Mouse (Mus musculus) heart, adult 2 months (tissue): ENCODE measurements at regions not wholly inside any gene's neighbourhood (a gene's known extent, or its start where the extent isn't known, plus 50 kb on each side); places are given as distances from the start of the nearest gene placed in this dataset.
A peak's percentile ranks its signal among the peaks of the same experiment; 100 is the strongest.

Experiments used
- DNase-seq, 2 experiments: peaks; one replicate each; pipeline ENCODE4 v3.0.0; 2021
- H3K27ac ChIP-seq: fragments of 200-600 bp; 2 replicates; pipeline ENCODE4 v1.8.1; 2022
- H3K27me3 ChIP-seq: fragments of 200-500 bp; 2 replicates; pipeline ENCODE4 v1.6.1; 2012; ENCODE audit warnings: mild to moderate bottlenecking, low read length, inconsistent platforms, mixed read lengths; ENCODE audit not compliant: control insufficient read depth, insufficient read depth
- H3K36me3 ChIP-seq: fragments of 200-500 bp; 2 replicates; pipeline ENCODE4 v1.6.1; 2012; ENCODE audit warnings: low read length, inconsistent platforms; ENCODE audit not compliant: control insufficient read depth, insufficient read depth
- H3K4me1 ChIP-seq: fragments of 200-500 bp; 2 replicates; pipeline ENCODE4 v1.6.1; 2011; ENCODE audit warnings: low read length; ENCODE audit not compliant: control insufficient read depth, insufficient read depth
- H3K4me3 ChIP-seq: fragments of 200-600 bp; 2 replicates; pipeline ENCODE4 v1.8.1; 2022
- H3K79me2 ChIP-seq: fragments of 200-500 bp; replicated peaks from 2 replicates; pipeline ENCODE4 v1.6.1; 2012; ENCODE audit warnings: mild to moderate bottlenecking, inconsistent platforms, low read length, moderate library complexity, mixed read lengths; ENCODE audit not compliant: control insufficient read depth, insufficient read depth
- H3K9ac ChIP-seq: fragments of 200-500 bp; 2 replicates; pipeline ENCODE4 v1.6.1; 2012; ENCODE audit warnings: low read depth, mild to moderate bottlenecking, control low read depth, inconsistent platforms, low read length, mixed read lengths
- CTCF ChIP-seq: fragments of 200-600 bp; IDR thresholded peaks from 2 replicates; pipeline ENCODE4 v1.8.1; 2022; ENCODE audit warnings: antibody characterized with exemption, mild to moderate bottlenecking, moderate library complexity
- EP300 ChIP-seq: fragments of 200-500 bp; IDR thresholded peaks from 2 replicates; pipeline ENCODE4 v1.6.1; 2011; ENCODE audit warnings: low read depth, low read length, control low read depth; ENCODE audit not compliant: insufficient read depth
- POLR2A ChIP-seq: fragments of 200-500 bp; IDR thresholded peaks from 2 replicates; pipeline ENCODE4 v1.6.1; 2011; ENCODE audit warnings: mild to moderate bottlenecking, low read depth, low read length, control low read depth; ENCODE audit not compliant: insufficient read depth
- WGBS: fragments of 180-500 bp; shearing (Covaris S2); methylation state at CpG from one replicate; pipeline ENCODE4 v1.1.7; 2018; 5-methylcytosine and 5-hydroxymethylcytosine counted together
- intact Hi-C: fragments of 180-260 bp; cut with DNase I; formaldehyde crosslinking; loops from one replicate; pipeline ENCODE4 v1.15.1; 2025

GRCm38 (mm10) chr11:79843021-79843420, 119.2 kb downstream of the Utp6 start:
- no peak overlapping the region for H3K9ac ChIP-seq
- H3K27me3 ChIP-seq, result no peaks in the 10 kb centered on the region
- no peaks in the 10 kb centered on the region for H3K36me3 ChIP-seq
- H3K4me1 ChIP-seq, result no peaks in the 10 kb centered on the region
- no peak for DNase-seq
- WGBS, result 58% methylated on average over 3 of the region's 3 CpGs
- intact Hi-C loops, result no loop called here
- H3K79me2 ChIP-seq, result no peaks in the 10 kb centered on the region
- H3K27ac ChIP-seq, result no peak overlapping the region
- no peak for TF ChIP-seq POLR2A
- TF ChIP-seq CTCF, result no peak
- no peak for TF ChIP-seq EP300
- no peak overlapping the region for H3K4me3 ChIP-seq

DNA sequence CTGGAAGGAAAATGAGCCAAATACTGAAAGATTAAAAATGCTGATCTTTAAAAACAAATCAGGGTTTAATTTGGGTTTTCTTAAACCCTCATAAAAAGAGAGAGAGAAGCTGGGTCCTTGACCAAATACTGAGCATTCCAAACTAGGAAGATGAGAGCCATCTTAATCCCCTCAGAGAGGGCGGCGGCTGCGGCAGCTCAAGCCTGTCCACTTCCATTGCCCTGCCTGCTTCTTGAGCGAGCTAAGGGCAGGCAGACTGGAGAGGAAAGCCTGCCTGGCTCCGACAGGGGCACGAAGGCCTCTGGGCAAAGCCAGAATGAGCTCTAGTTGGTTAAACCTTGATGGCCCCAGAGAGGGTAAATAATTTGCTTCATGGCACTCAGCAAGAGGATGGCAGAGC, 122.2 kb downstream of the Utp6 start:
- no peak overlapping the region for H3K27ac ChIP-seq
- WGBS, result 90% methylated on average over 6 of the region's 6 CpGs

DNA sequence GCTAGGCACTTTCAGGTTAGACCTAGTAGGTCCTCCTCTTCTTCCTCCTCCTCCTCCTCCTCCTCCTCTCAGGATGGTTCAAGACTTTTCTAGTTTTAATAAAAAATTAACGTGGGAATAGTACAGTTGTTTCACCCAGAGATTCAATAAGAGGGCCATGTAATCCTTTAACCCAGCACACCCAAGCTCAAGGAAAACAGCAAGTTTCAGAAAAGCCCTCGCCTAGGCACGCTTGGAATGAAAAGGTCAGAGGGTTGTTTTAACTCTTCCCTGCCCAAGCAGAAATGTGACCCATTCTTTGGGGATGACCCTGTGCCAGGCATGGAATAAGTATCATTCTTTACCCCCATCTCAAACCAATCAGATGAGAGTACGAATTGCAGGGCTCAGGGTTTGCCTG, 124.1 kb downstream of the Utp6 start:
- 69% methylated on average over 4 of the region's 4 CpGs for WGBS
- Histone ChIP-seq H3K4me1 (no peaks in the 10 kb centered on the region), H3K36me3 (no peaks in the 10 kb centered on the region), H3K4me3 (no peak overlapping the region), H3K27ac (no peak overlapping the region), H3K27me3 (no peaks in the 10 kb centered on the region), H3K9ac (no peak overlapping the region), H3K79me2 (no peaks in the 10 kb centered on the region)
- TF ChIP-seq POLR2A (no peak), EP300 (no peak), CTCF (no peak)
- DNase-seq, result no peak
- intact Hi-C loops, result no loop called here

More for the DNA sequence above, 122.2 kb downstream of the Utp6 start:
- H3K4me3 ChIP-seq, result no peak overlapping the region
- H3K27me3 ChIP-seq, result no peaks in the 10 kb centered on the region
- H3K9ac ChIP-seq, result no peak overlapping the region
- intact Hi-C loops, result no loop called here
- H3K79me2 ChIP-seq, result no peaks in the 10 kb centered on the region
- no peak for DNase-seq
- no peaks in the 10 kb centered on the region for H3K36me3 ChIP-seq
- TF ChIP-seq EP300, result no peak
- TF ChIP-seq POLR2A, result no peak
- TF ChIP-seq CTCF, result no peak
- no peaks in the 10 kb centered on the region for H3K4me1 ChIP-seq

- intact Hi-C loops, result no loop called here
- Histone ChIP-seq H3K4me1 (no peaks in the 10 kb centered on the region; the same call in 1 of the 2 replicates), H3K4me3 (no peak overlapping the region), H3K9ac (no peak overlapping the region), H3K36me3 (no peaks in the 10 kb centered on the region), H3K27me3 (no peaks in the 10 kb centered on the region), H3K27ac (no peak overlapping the region), H3K79me2 (no peaks in the 10 kb centered on the region)
- 32% methylated on average over 6 of the region's 6 CpGs for WGBS
- TF ChIP-seq EP300 (no peak), CTCF (no peak)
- DNase-seq, result peak; percentile 28 to 32
These were observed 124.9 kb downstream of the Utp6 start for GRCm38 (mm10) chr11:79837076-79837990.

DNA sequence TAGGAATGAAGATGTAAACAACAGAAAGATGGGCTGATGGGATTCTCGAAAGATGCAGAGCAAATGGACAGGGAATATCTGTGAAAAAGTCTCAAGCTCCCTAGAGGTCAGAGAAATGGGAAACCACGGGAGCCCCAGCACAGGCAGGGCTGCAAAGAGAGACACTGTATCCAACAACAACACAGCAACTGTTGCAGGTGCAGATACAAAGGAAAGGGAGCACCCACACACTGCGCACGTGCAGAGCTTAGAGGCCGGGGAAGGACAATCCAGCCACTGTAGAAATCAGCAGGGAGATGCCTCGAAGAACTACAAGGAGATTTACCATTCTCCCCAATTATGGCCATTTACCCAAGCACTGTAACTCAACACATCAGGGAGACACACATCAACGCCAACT, 126.3 kb downstream of the Utp6 start:
- Histone ChIP-seq H3K79me2 (no peaks in the 10 kb centered on the region), H3K4me1 (no peaks in the 10 kb centered on the region; the same call in 1 of the 2 replicates), H3K9ac (no peak overlapping the region), H3K4me3 (no peak overlapping the region), H3K27ac (no peak overlapping the region), H3K27me3 (no peaks in the 10 kb centered on the region), H3K36me3 (no peaks in the 10 kb centered on the region)
- no peak for DNase-seq
- intact Hi-C loops, result no loop called here
- 86% methylated on average over 7 of the region's 7 CpGs for WGBS
- TF ChIP-seq CTCF, result no peak
- no peak for TF ChIP-seq EP300
- TF ChIP-seq POLR2A, result no peak

GRCm38 (mm10) chr11:79833817-79834216, 128.4 kb downstream of the Utp6 start:
- intact Hi-C loops, result no loop called here
- TF ChIP-seq EP300 (no peak), POLR2A (no peak), CTCF (no peak)

More at GRCm38 (mm10) chr11:79833817-79834216, 128.4 kb downstream of the Utp6 start:
- H3K4me3 ChIP-seq, result no peak overlapping the region
- no peak overlapping the region for H3K9ac ChIP-seq
- DNase-seq, result no peak
- no peaks in the 10 kb centered on the region for H3K36me3 ChIP-seq
- no peaks in the 10 kb centered on the region for H3K27me3 ChIP-seq
- no peaks in the 10 kb centered on the region for H3K79me2 ChIP-seq
- 75% methylated on average over 2 of the region's 2 CpGs for WGBS
- H3K27ac ChIP-seq, result no peak overlapping the region
- H3K4me1 ChIP-seq, result no peaks in the 10 kb centered on the region; the same call in 1 of the 2 replicates
